Mouse (Mus musculus) left cerebral cortex, postnatal 14 days (tissue): ENCODE data around the gene Castor1. TPM values are rescaled to one million over a fixed set of nuclear protein-coding genes. Genes with fewer than 3 reads are reported as not detected.

ENCODE experiments used
- DNase-seq, 2 experiments: peaks; one replicate each; pipeline ENCODE4 v3.0.0; 2021 to 2022; ENCODE audit warnings: low spot score in 2 of 2, mixed read lengths in 1 of 2
- intact Hi-C: fragments of 180-260 bp; cut with DNase I; formaldehyde crosslinking; loops from one replicate; pipeline ENCODE4 v1.15.1; 2025
- total RNA-seq, 2 experiments: library from RNA; stranded (reverse); gene quantifications; 2 replicates each; pipeline ENCODE4 v1.2.3; 2021

Gene Castor1
- total RNA-seq, 2 experiments from 2014 or later: 4.3 to 4.9 TPM

DNA sequence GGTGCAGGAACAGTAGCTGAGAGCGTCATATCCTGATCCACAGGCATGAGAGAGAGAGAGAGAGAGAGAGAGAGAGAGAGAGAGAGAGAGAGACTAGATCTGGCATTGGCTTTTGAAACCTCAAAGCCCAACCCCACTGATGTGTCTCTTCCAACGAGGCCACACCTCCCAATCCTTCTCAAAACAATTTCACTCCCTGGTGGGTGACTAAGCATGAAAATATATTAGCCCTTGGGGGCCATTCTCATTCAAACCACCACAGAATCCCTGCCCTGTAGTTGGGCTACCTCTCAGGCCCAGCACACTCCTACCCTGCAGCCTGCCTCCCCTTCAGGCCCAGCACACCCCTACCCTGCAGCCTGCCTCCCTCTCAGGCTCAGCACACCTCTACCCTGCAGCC lies 34.9 kb downstream of the Castor1 start:
- intact Hi-C loops: loop anchor here (10.0 kb wide), 1 partner anchor 612 kb away; no protein-coding TSS in a partner anchor
- DNase-seq: no peak

DNA sequence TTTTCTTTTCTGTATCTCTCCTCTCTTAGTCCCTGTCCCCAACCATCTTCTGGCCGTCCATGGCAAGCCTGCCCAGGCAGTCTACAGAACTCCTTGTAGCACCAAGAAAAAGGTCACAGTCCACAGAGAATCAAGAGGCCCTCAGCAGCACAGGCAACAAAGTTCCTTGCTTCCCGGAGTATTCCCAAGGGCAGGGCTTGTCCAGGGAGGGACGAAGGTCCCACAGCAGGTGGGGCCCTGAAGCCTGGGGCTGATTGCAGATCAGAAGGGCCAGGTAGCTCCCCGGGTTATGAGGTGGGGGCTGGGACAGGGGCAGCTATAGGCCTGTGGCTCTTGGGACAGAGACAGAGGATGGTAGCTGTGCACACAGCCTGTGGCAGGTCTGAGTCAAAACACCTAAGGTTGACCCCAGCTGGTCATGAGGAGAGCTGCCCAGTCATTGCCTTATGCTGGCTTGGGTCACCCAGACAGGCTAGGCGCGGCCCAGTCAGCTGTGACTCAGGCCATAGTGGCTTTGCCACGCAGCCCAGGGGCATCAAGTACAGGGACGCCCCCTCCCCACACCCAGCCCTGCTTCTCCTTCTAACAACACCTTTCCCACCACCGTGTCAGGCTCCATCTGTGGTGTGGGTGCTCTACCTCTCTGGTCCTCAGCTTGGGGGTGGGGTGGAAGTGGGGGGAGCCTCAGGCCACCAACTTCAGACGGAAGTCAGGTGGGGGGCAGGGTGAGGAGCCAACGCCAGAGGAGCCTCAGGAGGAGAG lies 39.0 kb downstream of the Castor1 start, which contains the start of gene Lif:
Lif (plus strand) TSS at position 712 of the 762 bp plus-strand sequence.
- intact Hi-C loops: loop anchor here (10.0 kb wide), 1 partner anchor 608 kb away; no protein-coding TSS in a partner anchor
- DNase-seq: no peak

DNA sequence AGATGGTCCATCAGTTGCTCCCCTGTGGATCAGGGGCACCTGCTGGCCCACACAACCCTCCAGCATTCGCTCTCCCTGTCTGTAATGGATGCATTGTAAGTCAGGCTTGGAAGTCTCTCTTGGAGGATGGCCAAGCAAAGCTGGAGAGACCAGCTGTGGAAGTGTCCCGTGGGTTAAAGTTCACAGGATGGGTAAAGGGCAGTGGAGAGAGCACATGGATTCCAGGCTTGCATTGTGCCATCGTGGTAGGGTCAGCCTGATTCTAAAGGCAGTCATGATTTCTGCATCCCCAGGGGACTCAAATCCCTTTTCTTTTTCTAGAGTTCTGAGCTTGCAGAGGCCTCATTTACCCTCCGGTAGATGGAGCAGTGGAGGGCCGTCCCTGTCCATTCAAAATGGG lies 39.7 kb downstream of the Castor1 start:
- no peak for DNase-seq
- intact Hi-C loops: loop anchor here (2.0 to 10.0 kb wide), 2 partner anchors 37 to 607 kb away; no protein-coding TSS in a partner anchor

DNA sequence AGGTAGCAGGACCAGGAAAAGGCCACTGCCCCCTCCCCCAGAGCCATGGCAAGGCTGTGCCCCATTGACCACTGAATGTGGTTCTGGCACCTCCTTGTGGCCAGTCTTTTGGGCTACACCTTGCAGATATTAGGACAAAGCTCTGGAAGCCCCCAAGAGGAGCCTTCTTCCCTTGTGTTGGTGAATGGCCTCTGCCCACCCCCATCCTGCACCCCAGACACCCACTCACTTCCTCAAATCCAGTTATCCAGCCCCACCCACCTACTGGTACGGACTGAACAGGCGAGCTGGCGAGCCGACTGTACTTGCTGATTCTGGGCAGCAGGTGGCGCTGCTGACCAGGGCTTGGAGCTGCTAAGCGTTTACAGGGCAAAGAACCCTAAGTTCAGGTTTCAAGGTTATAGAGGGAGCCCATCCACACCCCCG lies 40.6 kb downstream of the Castor1 start:
- intact Hi-C loops: loop anchor here (1.0 to 10.0 kb wide), 3 partner anchors 38 to 606 kb away; no protein-coding TSS in a partner anchor
- peak; percentile 80 to 88 for DNase-seq

DNA sequence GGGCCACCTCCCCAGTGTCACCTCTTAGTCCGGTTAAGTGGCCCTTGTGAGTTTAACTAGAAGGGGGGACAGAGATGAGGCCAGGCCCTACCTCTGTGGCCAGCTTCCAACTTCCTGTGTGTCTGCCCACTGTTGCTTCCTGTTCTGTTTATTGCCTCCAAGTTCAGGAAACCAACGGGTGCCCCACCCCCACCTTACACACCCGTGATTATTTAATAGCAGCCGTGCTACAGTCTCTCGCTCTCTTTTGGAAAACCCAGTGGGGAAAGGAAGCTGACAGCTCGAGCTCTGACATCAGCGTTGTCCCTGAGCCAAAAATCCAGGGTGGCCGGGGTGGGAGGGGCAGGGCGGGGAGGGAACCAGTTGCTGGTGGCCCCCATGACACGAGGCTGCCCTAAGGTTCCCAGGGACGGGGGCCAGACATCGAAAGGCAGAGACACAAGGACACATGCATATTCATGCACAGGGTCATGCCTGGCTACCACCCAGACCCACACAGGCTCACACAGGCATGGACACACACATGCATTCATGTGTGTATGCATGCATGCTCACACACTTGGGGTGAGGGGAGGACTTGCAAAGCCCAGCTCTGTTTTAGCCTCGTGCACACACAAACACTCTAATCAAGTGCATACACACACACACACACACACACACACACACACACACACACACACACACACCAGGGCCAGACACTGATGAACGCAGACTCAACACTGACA lies 42.6 kb downstream of the Castor1 start:
- intact Hi-C loops: no loop called here
- peak in 1 of 2 experiments; percentile 36 for DNase-seq

DNA sequence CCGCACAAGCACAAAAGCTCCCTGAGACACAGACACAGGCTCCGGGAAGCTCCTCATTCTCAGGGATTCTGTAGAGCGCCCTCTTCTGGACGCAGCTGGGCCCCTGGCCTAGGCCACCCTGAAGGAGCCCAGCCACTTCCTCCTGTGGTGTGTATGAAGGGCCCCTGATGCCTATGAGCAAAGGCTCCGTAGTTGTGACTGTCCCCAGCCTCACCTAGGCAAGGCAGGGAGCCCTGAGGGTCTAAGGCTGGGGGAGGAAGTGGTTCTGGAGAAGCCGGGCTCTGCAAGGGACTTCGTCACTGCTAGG lies 43.1 kb downstream of the Castor1 start:
- intact Hi-C loops: no loop called here
- DNase-seq: peak; percentile 53 to 60

DNA sequence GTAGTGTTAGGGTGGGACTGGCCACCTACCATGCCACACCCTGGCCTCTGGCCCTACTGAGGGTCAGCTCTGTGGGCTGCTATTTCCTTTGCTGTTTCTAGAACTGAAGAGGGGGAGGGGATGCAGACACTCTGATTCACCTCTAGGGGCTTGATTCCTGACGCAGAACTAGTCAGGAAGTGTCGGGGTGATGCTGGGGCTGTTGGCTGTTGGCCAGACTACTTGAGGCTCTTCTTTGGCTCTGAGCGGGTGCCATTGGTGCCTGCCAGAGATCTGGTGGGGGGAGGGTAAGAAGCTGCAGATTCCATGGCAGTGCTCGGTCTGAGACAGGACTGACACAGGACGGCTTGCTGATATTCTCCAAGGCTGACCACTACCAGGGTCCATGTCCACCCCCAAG lies 43.9 kb downstream of the Castor1 start:
- peak in 1 of 2 experiments; percentile 67 for DNase-seq
- intact Hi-C loops: no loop called here

DNA sequence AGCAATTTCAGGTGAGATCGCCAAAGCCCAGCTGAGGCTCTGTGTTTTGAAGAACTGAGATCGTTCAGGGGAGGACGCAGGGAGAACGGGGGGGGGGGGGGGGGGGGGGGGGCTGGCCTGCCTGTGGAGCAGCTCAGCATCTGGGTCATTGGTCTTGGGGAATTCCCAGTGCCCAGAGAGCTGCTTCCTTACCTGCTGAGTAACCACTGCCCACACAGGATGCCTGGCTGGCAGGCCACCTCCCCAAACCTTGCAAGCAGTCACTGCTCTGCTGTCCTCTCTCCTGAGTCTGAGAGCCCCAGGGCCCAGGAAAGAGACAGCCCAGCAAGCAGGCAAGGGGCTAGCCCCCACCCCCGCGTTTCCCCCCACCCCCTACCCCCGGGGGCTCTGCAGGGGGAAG lies 44.8 kb downstream of the Castor1 start:
- DNase-seq: no peak
- intact Hi-C loops: no loop called here

DNA sequence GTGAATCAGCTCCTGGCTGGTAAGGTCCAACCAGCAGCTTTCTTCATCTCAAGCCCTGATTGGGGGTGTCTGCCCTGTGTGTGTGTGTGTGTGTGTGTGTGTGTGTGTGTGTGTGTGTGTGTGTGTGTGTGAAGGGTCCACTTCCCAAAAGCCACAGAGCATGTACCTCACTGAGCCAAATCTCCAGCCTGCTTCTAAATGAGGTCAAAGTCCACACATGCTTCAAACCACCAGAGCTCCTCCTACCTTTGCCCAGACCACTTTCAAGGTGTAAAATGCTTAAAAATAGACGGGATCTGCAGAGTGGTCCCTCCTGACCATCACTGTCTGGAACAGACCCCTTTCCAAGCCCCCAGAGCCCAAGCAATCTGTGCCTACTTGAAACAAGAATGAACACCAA lies 45.3 kb downstream of the Castor1 start:
- intact Hi-C loops: no loop called here
- DNase-seq: no peak

DNA sequence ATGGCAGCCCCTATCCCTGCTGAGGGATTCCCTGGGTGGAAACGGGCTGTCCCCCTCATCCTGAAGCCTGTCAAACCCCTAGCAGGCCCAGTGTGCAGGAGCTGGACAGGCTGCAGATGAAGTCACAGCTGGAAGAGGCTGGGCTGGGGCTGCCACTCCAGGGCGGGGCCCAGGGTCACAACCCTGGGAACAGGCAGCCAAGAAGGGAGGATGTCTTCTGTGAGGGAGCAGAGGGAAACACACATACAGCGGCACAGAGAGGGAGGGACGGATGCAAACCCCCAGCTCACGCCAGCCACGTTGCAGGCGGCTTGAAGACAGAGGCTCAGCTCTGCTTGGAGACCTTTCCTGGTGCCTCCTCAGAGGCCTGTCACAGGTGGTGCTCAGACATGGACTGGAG lies 46.0 kb downstream of the Castor1 start:
- intact Hi-C loops: no loop called here
- no peak for DNase-seq

DNA sequence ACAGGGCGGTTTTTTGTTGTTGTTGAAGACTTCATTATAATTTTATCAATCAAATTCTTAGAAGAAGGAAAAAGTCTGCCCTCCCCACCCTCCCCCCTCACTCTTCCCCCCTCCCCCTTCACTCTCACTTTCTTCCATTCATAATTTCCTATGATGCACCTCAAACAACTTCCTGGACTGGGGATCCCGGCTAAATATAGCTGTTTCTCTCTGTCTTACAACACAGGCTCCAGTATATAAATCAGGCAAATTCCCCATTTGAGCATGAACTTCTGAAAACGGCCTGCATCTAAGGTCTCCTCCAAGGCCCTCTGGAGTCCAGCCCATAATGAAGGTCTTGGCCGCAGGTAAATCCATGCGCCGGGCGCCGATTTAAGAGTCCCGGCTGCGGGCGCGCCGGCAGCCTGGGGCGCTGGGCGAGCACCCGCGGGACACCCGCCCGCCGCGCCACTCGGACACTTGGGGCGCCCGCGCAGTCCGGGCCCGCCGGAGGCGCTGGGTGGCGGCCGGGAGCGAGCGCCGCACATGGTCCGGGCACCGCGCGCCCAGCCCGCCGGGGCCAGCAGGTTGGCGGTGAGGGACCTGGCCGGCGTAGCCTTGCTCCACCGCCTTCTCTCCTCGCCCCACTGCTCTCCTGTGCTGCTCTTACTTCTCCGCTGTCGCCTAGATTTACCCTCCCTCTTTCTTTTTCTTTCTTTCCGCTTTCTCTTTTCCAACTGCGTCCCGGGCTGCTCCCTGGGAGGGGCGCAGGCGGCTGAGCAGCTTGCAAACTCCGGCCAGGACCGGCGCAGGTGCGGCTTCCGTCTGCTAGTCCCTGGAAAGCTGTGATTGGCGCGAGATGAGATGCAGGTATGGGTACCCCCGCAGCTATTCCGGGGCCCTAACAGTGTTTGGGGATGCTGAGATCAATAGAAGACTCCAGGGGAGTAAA lies 48.5 kb downstream of the Castor1 start:
- no peak for DNase-seq
- intact Hi-C loops: no loop called here

DNA sequence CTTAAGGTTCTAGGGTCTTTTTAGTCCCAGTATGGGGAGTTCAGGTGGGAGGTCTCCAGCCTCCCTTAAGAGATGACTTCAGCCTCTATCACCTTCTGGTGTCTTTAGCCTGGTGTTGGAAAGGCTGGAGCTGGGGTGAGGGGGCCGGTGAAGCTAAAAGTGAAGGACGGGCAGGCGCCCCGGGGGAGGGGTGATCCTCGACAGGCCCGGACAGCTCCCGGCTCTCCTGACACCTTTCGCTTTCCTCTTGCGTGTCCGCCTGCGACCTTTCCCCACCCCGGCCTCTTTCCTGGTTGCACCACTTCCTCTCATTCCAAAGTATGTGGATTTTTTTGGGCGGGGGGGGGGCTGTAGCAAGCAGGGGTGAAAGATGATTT lies 49.2 kb downstream of the Castor1 start:
- no peak for DNase-seq
- intact Hi-C loops: no loop called here

DNA sequence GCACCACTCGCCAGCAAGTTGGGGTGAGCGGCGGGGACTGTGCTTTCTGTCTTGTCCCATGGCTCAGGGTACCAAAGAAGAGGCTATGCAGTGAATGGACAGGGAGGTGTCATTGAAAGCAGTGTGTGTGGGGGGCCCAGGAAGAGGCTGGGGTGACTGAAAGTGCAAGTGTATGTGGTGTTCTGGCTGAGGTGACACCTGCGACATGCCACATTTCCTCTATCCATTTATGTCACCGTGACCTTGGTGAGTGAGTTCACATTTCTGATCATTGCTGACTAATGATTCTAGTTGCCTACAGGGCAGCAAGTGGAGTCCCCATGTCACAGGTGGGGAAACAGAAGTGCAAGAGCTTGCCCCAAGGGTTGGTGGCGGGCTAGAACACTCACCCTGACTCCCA lies 50.5 kb downstream of the Castor1 start:
- intact Hi-C loops: no loop called here
- DNase-seq: no peak

DNA sequence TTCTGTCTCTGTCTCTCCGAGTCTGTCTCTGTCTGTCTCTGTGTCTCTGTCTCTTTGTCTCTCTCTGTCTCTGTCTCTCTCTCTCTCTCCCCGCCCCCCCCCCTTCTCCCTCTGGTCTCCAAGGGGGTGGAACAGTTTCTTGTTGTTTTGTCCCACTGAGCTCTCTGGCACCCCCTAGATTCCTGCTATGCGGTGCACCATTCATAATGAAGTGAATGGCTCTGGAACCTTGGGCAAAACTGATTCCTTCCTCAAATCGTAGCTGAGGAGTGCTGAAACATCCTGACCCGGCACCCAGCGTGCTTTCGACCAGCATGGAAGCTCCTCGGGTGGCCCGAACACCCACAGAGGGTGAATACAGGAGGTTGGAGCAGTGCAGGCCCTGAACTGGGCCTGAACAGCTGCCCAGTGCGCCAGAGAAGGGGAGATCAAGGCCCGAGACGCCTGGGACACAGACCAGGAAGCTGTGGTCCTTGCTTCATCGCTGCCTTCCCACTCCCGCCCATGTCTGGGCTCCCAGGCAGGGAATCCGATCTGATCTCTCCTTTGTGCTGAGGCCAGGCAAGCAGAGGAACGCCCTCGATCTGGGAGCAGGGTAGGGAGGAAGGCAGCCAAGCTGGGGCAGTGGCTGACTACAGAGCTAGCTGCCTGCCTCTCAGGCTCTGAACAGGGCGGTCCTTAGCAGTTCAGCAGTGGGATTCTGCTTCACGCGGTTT lies 52.9 kb downstream of the Castor1 start:
- intact Hi-C loops: no loop called here
- DNase-seq: no peak

DNA sequence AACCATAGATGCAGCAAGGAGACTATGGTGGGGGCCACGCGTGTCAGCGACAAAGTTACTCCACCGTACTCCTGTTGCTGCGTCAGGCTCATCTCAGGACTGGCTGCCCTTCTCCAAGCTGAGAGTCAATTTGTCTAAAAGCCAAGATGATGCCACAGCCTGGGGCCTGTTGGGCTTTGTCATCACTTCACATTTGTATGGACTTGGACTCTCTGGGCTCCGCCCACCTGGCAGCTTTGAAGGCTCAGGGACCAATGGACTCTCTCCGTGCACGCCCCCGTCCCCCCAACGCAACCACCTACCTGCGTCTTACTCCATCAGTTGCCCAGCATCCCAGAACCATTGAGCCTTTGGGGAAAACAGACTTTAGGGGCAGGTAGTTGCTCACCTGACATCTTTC lies 53.5 kb downstream of the Castor1 start:
- intact Hi-C loops: no loop called here
- DNase-seq: no peak
